Mouse (Mus musculus): ENCODE measurements around the gene Wdr73. TPM values are rescaled to one million over a fixed set of nuclear protein-coding genes. Genes with fewer than 3 reads are reported as not detected.

The Wdr73 gene
- polyA plus RNA-seq, 1 experiment from 2014 or later: 33.0 TPM

DNA sequence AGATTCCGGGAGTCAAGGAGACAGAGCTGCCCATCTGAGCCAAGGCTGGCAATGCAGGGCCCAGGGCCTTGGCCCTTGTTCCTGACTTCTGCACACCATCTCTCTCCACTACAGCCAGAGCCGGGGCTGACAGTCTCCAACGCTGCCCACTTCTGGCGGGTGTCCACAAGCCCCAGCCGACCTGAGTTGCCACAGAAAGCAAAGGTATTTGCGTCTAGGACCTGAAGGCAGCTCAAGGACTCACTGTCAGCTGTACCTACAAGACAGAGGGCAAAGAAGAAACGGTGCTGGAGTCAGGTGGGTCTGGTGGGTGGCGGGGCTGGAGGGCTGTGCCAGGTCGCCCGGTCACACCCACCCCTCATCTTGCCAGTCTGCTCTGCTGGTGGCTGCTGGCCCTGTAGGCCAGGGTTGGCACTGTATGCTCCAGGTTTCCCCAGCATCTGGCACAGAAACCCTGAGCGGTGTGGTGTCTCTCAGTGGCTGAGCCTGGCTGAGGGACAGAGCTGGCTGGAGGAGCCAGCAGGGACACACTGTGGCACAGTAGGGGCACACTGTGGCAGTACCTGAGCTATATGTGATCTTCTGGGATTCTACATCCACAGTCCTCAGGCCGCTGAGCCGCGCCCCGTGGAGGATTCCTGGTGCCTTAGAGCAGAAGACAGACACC is 7.8 kb downstream of the Wdr73 start:
- Histone ChIP-seq H3K27ac (replicated peaks) (no peak overlapping the region), H3K9ac (replicated peaks) (no peak overlapping the region), H3K4me1 (peaks cover 12% of the 10 kb centered on the region), H3K9me3 (replicated peaks) (no peaks in the 10 kb centered on the region), H3K4me3 (replicated peaks) (no peak overlapping the region), H3K36me3 (peaks cover 65% of the 10 kb centered on the region), H3K27me3 (replicated peaks) (no peaks in the 10 kb centered on the region), H3K4me2 (no peak overlapping the region)
- 95% methylated on average over 15 of the region's 15 CpGs for WGBS
- no peak for ATAC-seq (ENCODE audit: low FRiP score)

DNA sequence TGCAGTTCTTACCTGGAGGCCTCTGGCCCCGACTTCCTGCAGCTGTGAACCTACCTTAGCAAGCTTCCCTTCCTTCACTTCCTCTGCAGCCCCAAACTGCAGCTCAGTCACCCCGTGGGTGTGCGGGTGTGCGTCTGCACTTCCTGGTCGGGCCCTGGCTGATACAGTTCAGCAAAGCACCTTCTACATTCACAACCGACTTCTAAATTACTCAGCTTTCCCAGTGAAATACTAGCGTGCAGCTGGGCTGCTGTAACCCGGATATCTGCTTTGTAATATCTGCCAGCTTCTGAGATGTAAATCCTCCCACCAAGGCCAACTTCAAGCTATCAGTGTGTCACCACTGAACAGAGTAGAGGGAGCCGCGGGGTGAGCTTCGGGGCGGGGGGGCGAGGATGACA is 11.2 kb downstream of the Wdr73 start:
- no peak overlapping the region for H3K4me3 ChIP-seq (replicated peaks)
- no peaks in the 10 kb centered on the region for H3K27me3 ChIP-seq (replicated peaks)
- no peaks in the 10 kb centered on the region for H3K9me3 ChIP-seq (replicated peaks)
- peaks cover 37% of the 10 kb centered on the region for H3K36me3 ChIP-seq
- peaks cover 12% of the 10 kb centered on the region for H3K4me1 ChIP-seq
- ATAC-seq (ENCODE audit: low FRiP score): no peak
- no peak overlapping the region for H3K9ac ChIP-seq (replicated peaks)
- peak overlapping the region; percentile 58; the same call in 1 of the 2 replicates for H3K27ac ChIP-seq (replicated peaks)
- 77% methylated on average over 13 of the region's 13 CpGs for WGBS
- no peak overlapping the region for H3K4me2 ChIP-seq

DNA sequence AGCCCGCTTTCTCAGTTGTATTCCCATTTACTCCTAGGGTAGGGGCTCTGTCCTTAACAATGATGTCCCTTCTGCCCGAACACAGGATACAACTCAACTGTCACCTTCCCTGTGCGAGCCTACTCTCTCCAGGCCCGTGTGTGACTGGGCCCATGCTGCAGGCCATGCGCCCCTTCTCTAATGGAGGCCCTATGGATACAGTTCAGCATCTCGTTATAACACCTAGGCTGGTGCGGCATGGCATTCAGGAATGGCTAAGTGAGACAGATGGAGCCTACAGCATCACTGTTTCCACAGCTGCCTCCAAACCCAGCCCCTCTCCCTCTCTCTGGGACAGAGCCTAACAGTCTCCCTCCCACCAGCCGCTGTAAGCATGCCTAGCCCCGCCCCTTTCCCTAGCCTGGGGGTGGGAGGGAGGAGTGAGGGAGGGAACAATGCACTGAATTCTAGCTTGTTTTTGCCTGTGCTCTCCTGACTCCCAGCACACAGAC is 12.0 kb downstream of the Wdr73 start:
- Histone ChIP-seq H3K9ac (replicated peaks) (no peak overlapping the region), H3K4me2 (peak overlapping the region; percentile 5; the same call in 1 of the 2 replicates), H3K27me3 (replicated peaks) (no peaks in the 10 kb centered on the region), H3K36me3 (peaks cover 33% of the 10 kb centered on the region), H3K9me3 (replicated peaks) (no peaks in the 10 kb centered on the region), H3K27ac (replicated peaks) (peak overlapping the region; percentile 58; the same call in 1 of the 2 replicates), H3K4me3 (replicated peaks) (no peak overlapping the region), H3K4me1 (peaks cover 12% of the 10 kb centered on the region)
- peak; percentile 70 for ATAC-seq (ENCODE audit: low FRiP score)
- WGBS: 37% methylated on average over 9 of the region's 9 CpGs

DNA sequence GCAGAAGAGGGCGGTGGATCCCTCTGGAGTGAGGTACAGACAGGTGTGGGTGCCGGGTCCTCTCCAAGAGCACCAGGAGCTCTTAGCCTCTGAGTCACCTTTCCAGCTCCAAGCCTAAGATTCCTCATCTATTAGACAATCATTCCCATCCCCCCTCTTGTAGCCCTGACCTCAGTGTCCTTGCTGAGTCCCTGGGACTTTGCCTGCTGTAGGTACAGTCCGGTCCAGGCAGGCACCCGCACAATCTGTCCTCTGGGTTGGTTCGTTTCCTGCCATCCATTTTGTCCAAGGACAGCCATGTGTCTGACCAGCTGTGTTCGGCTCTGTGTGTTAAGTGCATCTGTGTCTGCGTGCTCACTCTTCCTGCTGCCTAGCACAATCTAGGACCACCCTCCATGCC is 12.5 kb downstream of the Wdr73 start:
- peak overlapping the region; percentile 58; the same call in 1 of the 2 replicates for H3K27ac ChIP-seq (replicated peaks)
- no peak overlapping the region for H3K4me2 ChIP-seq
- ATAC-seq (ENCODE audit: low FRiP score): 0 out of 2 replicates have a peak, but pooled peaks have one; percentile 7
- H3K4me1 ChIP-seq: peaks cover 12% of the 10 kb centered on the region
- WGBS: 71% methylated on average over 7 of the region's 7 CpGs
- peaks cover 29% of the 10 kb centered on the region for H3K36me3 ChIP-seq
- H3K4me3 ChIP-seq (replicated peaks): no peak overlapping the region
- no peak overlapping the region for H3K9ac ChIP-seq (replicated peaks)
- no peaks in the 10 kb centered on the region for H3K27me3 ChIP-seq (replicated peaks)
- H3K9me3 ChIP-seq (replicated peaks): no peaks in the 10 kb centered on the region

DNA sequence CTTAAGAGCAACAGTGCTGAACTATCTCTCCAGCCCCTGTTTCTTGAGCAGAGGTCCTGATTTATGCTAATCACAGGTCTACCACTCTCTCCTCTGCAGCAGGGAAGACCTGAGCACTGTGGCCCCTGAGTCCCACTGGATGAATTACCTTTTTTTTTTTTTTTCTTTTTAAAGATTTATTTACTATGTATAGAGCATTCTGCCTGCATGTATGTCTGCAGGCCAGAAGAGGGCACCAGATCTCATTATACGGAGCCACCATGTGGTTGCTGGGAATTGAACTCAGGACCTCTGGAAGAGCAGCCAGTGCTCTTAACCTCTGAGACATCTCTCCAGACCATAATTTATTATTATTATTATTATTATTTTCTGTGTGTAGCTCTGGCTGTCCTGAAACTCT is 15.4 kb downstream of the Wdr73 start:
- H3K27ac ChIP-seq (replicated peaks): no peak overlapping the region
- peaks cover 21% of the 10 kb centered on the region for H3K4me1 ChIP-seq
- 12% methylated on average over 1 of the region's 1 CpGs for WGBS
- H3K4me3 ChIP-seq (replicated peaks): no peak overlapping the region
- ATAC-seq (ENCODE audit: low FRiP score): no peak
- peaks cover 4% of the 10 kb centered on the region; the same call in 1 of the 2 replicates for H3K36me3 ChIP-seq
- H3K9me3 ChIP-seq (replicated peaks): no peaks in the 10 kb centered on the region
- no peak overlapping the region for H3K9ac ChIP-seq (replicated peaks)
- H3K4me2 ChIP-seq: no peak overlapping the region
- H3K27me3 ChIP-seq (replicated peaks): no peaks in the 10 kb centered on the region

DNA sequence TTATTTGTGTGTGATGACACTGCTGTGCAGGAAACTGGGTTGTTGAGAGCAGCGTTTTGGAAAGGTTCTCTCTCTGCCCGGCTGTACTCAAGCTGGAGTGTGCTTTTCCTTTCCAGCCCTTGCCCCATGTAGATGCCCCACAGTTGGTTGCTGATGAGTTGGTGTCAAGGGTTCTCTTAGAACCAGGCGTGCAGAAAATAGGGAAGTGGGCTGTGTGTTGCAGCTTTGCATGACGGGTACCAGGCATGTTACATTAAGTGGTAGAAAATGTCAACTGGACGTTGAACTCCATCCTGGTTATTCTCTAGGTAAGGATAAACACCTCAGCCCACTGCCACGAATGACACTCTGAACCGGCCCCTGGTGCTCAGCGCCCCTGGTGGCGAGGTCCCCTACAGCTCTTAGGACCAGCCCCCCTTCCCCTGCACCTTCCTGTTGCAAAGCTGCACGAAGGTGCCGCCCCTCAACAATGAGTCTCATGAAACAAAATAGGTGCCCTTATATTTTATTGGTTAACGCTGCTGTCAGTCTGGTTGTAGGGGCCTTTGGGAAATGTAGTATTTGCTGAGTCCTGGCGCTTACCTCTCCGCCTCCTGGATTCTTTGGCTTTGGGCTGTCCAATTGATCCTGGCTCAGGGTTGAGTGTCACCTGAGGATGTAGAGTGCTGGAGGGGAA is 18.1 kb downstream of the Wdr73 start:
- peaks cover 9% of the 10 kb centered on the region for H3K4me1 ChIP-seq
- H3K9me3 ChIP-seq (replicated peaks): no peaks in the 10 kb centered on the region
- no peaks in the 10 kb centered on the region for H3K36me3 ChIP-seq
- no peak overlapping the region for H3K9ac ChIP-seq (replicated peaks)
- WGBS: 26% methylated on average over 14 of the region's 14 CpGs
- H3K4me2 ChIP-seq: peak overlapping the region; percentile 51
- ATAC-seq (ENCODE audit: low FRiP score): peak; percentile 80
- H3K27ac ChIP-seq (replicated peaks): no peak overlapping the region
- H3K4me3 ChIP-seq (replicated peaks): peak overlapping the region; percentile 21
- no peaks in the 10 kb centered on the region for H3K27me3 ChIP-seq (replicated peaks)

DNA sequence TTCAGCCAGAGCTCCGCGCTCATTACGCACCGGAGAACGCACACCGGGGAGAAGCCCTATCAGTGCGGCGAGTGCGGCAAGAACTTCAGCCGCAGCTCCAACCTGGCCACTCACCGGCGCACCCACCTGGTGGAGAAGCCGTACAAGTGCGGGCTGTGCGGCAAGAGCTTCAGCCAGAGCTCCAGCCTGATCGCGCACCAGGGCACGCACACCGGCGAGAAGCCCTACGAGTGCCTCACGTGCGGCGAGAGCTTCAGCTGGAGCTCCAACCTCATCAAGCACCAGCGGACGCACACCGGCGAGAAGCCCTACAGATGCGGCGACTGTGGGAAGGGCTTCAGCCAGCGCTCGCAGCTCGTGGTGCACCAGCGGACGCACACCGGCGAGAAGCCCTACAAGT is 25.3 kb downstream of the Wdr73 start:
- Histone ChIP-seq H3K4me3 (replicated peaks) (no peak overlapping the region), H3K4me2 (no peak overlapping the region), H3K9ac (replicated peaks) (no peak overlapping the region), H3K36me3 (peaks cover 59% of the 10 kb centered on the region), H3K4me1 (no peaks in the 10 kb centered on the region), H3K9me3 (replicated peaks) (no peaks in the 10 kb centered on the region), H3K27ac (replicated peaks) (no peak overlapping the region), H3K27me3 (replicated peaks) (no peaks in the 10 kb centered on the region)
- no peak for ATAC-seq (ENCODE audit: low FRiP score)
- WGBS: 28% methylated on average over 37 of the region's 37 CpGs

DNA sequence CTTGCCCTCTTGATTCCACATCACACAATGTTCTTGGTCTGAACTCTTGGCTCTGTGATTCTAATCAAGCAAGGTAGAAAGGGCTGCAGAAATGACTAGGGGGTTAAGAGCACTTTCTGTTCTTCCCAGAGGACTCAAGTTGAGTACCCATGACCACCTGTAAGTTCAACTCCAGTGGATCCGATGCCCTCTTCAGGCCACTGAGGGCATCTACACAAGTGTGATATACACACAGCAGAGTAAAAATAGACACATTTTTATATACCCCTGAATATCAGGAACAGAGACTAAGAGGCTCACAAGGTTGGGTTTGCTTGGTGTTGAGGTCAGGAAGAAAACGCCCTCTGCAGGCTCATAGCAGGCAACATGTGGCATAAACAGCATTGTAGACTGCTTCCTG is 27.4 kb downstream of the Wdr73 start:
- no peak for ATAC-seq (ENCODE audit: low FRiP score)
- peaks cover 76% of the 10 kb centered on the region for H3K36me3 ChIP-seq
- H3K9ac ChIP-seq (replicated peaks): no peak overlapping the region

DNA sequence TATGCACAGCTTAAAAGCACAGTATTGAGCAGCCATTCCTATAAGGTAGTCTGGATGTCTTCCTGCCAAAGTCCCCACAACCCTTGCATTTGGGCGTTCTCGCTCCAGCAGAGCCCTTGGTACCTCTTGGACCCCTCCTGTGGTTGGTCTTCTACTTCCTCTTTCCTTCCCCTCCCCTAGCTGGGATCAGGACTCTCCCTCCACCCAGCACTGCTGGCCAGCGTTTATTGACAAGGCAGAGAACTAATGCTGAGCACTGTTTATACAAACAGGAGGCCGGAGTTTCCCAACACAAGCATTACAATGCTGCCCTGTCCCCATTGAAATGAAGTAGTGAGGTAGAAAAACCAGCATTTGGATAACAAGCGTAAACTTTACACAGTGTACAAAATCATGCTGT is 28.0 kb downstream of the Wdr73 start:
- no peak overlapping the region for H3K27ac ChIP-seq (replicated peaks)
- H3K4me1 ChIP-seq: no peaks in the 10 kb centered on the region
- H3K9ac ChIP-seq (replicated peaks): no peak overlapping the region
- H3K27me3 ChIP-seq (replicated peaks): no peaks in the 10 kb centered on the region
- no peak overlapping the region for H3K4me3 ChIP-seq (replicated peaks)
- ATAC-seq (ENCODE audit: low FRiP score): no peak
- no peaks in the 10 kb centered on the region for H3K9me3 ChIP-seq (replicated peaks)
- H3K4me2 ChIP-seq: no peak overlapping the region
- peaks cover 82% of the 10 kb centered on the region for H3K36me3 ChIP-seq
- WGBS: 82% methylated on average over 5 of the region's 5 CpGs

More for the DNA sequence above, 27.4 kb downstream of the Wdr73 start:
- Histone ChIP-seq H3K4me1 (no peaks in the 10 kb centered on the region), H3K4me3 (replicated peaks) (no peak overlapping the region), H3K27ac (replicated peaks) (no peak overlapping the region), H3K9me3 (replicated peaks) (no peaks in the 10 kb centered on the region), H3K4me2 (no peak overlapping the region), H3K27me3 (replicated peaks) (no peaks in the 10 kb centered on the region)
- WGBS: 98% methylated on average over 2 of the region's 2 CpGs

DNA sequence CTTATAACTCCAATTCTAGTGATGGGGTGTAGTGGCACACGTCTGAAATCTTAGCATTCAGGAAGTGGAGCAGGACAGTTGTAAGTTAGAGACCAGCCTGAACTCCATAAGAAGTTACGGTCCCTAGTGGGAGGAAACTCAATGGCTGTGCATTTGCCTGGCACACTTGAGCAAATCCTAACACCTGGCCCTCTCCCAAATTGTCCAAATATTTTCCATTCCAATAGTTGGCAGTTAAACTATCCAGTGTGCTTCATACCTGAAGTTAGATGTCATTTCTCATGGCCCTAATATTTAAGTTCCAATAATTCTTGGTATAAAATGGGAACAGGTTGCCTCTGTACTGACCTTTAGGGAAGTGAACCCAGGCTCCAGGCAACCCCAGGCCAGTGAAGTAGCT is 32.4 kb downstream of the Wdr73 start:
- Histone ChIP-seq H3K4me2 (no peak overlapping the region), H3K27ac (replicated peaks) (no peak overlapping the region), H3K9ac (replicated peaks) (no peak overlapping the region), H3K27me3 (replicated peaks) (no peaks in the 10 kb centered on the region), H3K4me3 (replicated peaks) (no peak overlapping the region), H3K4me1 (peaks cover 28% of the 10 kb centered on the region), H3K36me3 (peaks cover 66% of the 10 kb centered on the region), H3K9me3 (replicated peaks) (no peaks in the 10 kb centered on the region)
- WGBS: 100% methylated on average over 2 of the region's 2 CpGs
- ATAC-seq (ENCODE audit: low FRiP score): no peak

DNA sequence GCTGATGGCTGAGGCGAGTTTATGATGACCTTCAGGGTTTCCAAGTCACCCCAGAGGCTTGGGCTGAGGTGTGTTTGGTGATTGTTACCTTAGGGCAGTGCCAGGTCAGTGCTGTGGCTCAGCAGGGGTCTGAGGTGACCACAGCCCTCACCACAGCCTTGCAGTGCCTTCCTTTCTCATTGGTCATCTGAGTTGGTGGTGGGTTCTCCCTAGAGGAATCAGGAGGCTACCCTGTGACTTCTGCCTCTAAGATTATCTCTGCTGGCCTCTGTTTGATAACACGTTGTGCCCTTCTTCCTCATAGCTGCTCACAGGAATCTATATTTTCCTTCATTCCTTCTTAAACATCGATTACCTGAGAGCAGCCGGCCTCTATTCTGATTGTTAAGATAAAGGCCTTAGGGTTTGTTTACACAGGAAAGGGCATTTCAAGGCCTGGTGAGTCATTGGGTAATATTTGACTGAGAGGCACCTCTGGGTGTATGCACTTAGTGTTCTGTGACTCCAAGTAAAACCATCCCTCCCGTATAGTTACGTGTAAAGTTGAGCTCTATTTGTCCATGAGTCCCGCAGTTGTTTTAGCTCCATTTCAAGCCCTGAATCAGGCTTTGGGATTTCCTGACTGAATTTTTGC is 34.4 kb downstream of the Wdr73 start:
- Histone ChIP-seq H3K4me1 (peaks cover 48% of the 10 kb centered on the region), H3K9me3 (replicated peaks) (no peaks in the 10 kb centered on the region), H3K27ac (replicated peaks) (no peak overlapping the region), H3K4me3 (replicated peaks) (no peak overlapping the region), H3K36me3 (peaks cover 54% of the 10 kb centered on the region), H3K9ac (replicated peaks) (no peak overlapping the region), H3K4me2 (no peak overlapping the region), H3K27me3 (replicated peaks) (no peaks in the 10 kb centered on the region)
- WGBS: 89% methylated on average over 7 of the region's 7 CpGs
- no peak for ATAC-seq (ENCODE audit: low FRiP score)

DNA sequence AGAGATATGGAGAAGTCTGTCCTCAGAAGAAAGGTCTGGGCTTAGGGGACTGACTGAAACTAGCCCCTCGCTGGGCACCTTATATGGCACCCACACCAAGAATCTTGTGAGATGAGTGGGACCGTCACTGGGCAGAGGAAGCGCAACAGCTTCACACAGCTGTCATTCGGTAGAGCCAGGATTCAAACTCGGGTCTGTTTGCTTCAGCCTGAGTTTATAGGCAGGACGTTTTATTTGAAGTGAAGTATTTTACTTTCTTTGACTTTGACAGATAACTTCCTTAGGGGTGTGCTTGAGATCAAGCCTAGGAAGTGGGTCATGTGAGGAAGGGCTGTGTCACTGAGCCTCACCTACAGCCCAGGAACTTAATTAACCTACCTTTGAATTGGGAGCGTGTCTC is 35.5 kb downstream of the Wdr73 start:
- Histone ChIP-seq H3K9ac (replicated peaks) (no peak overlapping the region), H3K9me3 (replicated peaks) (no peaks in the 10 kb centered on the region), H3K27ac (replicated peaks) (no peak overlapping the region), H3K4me1 (peaks cover 49% of the 10 kb centered on the region), H3K4me2 (no peak overlapping the region), H3K27me3 (replicated peaks) (no peaks in the 10 kb centered on the region), H3K4me3 (replicated peaks) (no peak overlapping the region), H3K36me3 (peaks cover 47% of the 10 kb centered on the region)
- WGBS: 94% methylated on average over 7 of the region's 7 CpGs
- ATAC-seq (ENCODE audit: low FRiP score): no peak
